17 mouse cellular contexts compared by ENCODE assay signal in genomic region chr17:6189207-6189606, GRCm38 (mm10).
"Had no signal": no experiment of that assay in that cellular context is flagged by ENCODE, and none has a peak within 500 bp of the region (broad histone marks: within the 10 kb centered on the region; RNA-seq: fewer than 3 reads in every experiment).

No protein-coding gene starts in this region.

- H3K27me3 ChIP-seq: midbrain, embryonic 13.5 days; midbrain, embryonic 15.5 days; neural tube, embryonic 13.5 days; neural tube, embryonic 15.5 days had no signal

- H3K4me3 ChIP-seq: megakaryocyte, embryonic 14.5 days; midbrain, embryonic 13.5 days; midbrain, embryonic 15.5 days; neural tube, embryonic 13.5 days; neural tube, embryonic 15.5 days had no signal

- ATAC-seq: midbrain, embryonic 13.5 days; midbrain, embryonic 15.5 days had no signal

- DNase-seq: lung, adult 18-20 months; lung, embryonic 14.5 days; lung, postnatal 10 days; lung, postnatal 4 days; retina, postnatal 1 day; right cerebral cortex, adult 18-20 months; right cerebral cortex, postnatal 25 days; right cerebral cortex, postnatal 4 days; spleen, adult 18-20 months; thymus, adult 18-20 months; thymus, postnatal 14 days; thymus, postnatal 36 days had no signal
